Mouse (Mus musculus) ES-Bruce4 (cell line): ENCODE data around the gene Dnajb4. TPM values are rescaled to one million over a fixed set of nuclear protein-coding genes. Genes with fewer than 3 reads are reported as not detected.
"Not testable (repeated sequence)": the region's sequence is repeated elsewhere in the genome, so short reads cannot be mapped to it uniquely, and the experiment has no call there.

ENCODE experiments used
- H3K27ac ChIP-seq: 2 replicates; pipeline ENCODE4 v1.5.1; 2012; ENCODE audit warnings: low read length, inconsistent platforms; ENCODE audit not compliant: insufficient read depth
- H3K27me3 ChIP-seq: 2 replicates; pipeline ENCODE4 v1.6.1; 2012; ENCODE audit warnings: mild to moderate bottlenecking, low read length, inconsistent platforms; ENCODE audit not compliant: control insufficient read depth, poor library complexity, insufficient read depth, severe bottlenecking
- H3K36me3 ChIP-seq: 2 replicates; pipeline ENCODE4 v1.6.1; 2012; ENCODE audit warnings: inconsistent platforms, mild to moderate bottlenecking, low read length, moderate library complexity; ENCODE audit not compliant: control insufficient read depth, poor library complexity, insufficient read depth, severe bottlenecking
- H3K4me1 ChIP-seq: one replicate; pipeline ENCODE4 v1.8.1; 2011; ENCODE audit warnings: low read length; ENCODE audit not compliant: control insufficient read depth, insufficient read depth
- H3K4me3 ChIP-seq: 2 replicates; pipeline ENCODE4 v1.5.1; 2011; ENCODE audit warnings: low read depth, mild to moderate bottlenecking, low read length
- H3K9ac ChIP-seq: 2 replicates; pipeline ENCODE4 v1.6.1; 2012; ENCODE audit warnings: low read depth, mild to moderate bottlenecking, inconsistent platforms; ENCODE audit not compliant: poor library complexity, severe bottlenecking
- H3K9me3 ChIP-seq: replicated peaks from 2 replicates; pipeline ENCODE4 v1.6.1; 2012; ENCODE audit warnings: mild to moderate bottlenecking, low read length, inconsistent platforms; ENCODE audit not compliant: control insufficient read depth, poor library complexity, insufficient read depth, severe bottlenecking
- CTCF ChIP-seq: IDR thresholded peaks from one replicate; pipeline ENCODE4 v1.8.1; 2011; ENCODE audit warnings: low read depth, low read length
- EP300 ChIP-seq: IDR thresholded peaks from 2 replicates; pipeline ENCODE4 v1.6.1; 2011; ENCODE audit warnings: low read depth, low read length; ENCODE audit not compliant: insufficient read depth
- POLR2A ChIP-seq: IDR thresholded peaks from one replicate; pipeline ENCODE4 v1.8.1; 2011; ENCODE audit warnings: low read length; ENCODE audit not compliant: insufficient read depth
- polyA plus RNA-seq: library from polyadenylated mRNA; stranded (reverse); fragments of >200 nt; gene quantifications from 2 replicates; pipeline ENCODE4 v1.2.4, GENCODE M21; 2011; ENCODE audit warnings: low read depth; ENCODE audit not compliant: missing spikeins, insufficient read depth, insufficient read length

Dnajb4 gene
- polyA plus RNA-seq, 1 experiment, result 27.0 TPM

DNA sequence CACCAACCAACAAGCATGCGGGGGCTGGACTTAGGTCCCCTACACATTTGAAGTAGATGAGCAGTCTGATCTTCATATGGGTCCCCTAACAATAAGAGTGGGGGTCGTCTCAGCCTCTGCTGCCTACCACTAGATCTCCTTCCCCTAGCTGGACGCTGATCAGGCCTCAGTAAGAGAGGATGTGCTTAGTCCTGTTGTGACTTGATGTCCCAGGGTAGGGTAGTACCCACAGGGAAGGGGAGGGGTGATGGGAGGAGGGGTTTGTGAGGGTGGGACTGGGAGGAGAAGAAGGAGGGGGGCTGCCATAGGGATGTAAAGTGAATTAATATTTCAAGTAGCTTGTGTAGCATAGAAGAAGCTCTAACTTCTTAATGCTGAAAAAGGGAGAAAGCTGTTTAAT is 11.0 kb downstream of the Dnajb4 start:
- Histone ChIP-seq H3K27ac (no peak overlapping the region), H3K27me3 (no peaks in the 10 kb centered on the region), H3K9ac (no peak overlapping the region), H3K4me3 (no peak overlapping the region), H3K9me3 (no peaks in the 10 kb centered on the region), H3K4me1 (no peaks in the 10 kb centered on the region), H3K36me3 (no peaks in the 10 kb centered on the region)
- TF ChIP-seq POLR2A (no peak), EP300 (no peak), CTCF (no peak)

GRCm38 (mm10) chr3:152197246-152197645 is 12.9 kb downstream of the Dnajb4 start:
- H3K36me3 ChIP-seq, H3K27me3 ChIP-seq, H3K9me3 ChIP-seq, H3K4me1 ChIP-seq, H3K4me3 ChIP-seq, H3K9ac ChIP-seq, H3K27ac ChIP-seq: not testable (repeated sequence)

GRCm38 (mm10) chr3:152193635-152194097 is 16.4 kb downstream of the Dnajb4 start:
- H3K9ac ChIP-seq, result peak overlapping the region; percentile 52; the same call in 1 of the 2 replicates
- H3K4me1 ChIP-seq, result no peaks in the 10 kb centered on the region
- H3K4me3 ChIP-seq, result no peak overlapping the region
- H3K9me3 ChIP-seq, result no peaks in the 10 kb centered on the region
- TF ChIP-seq EP300, result no peak
- TF ChIP-seq CTCF, result no peak
- TF ChIP-seq POLR2A, result no peak
- H3K27me3 ChIP-seq, result no peaks in the 10 kb centered on the region; the same call in 1 of the 2 replicates
- no peaks in the 10 kb centered on the region for H3K36me3 ChIP-seq
- no peak overlapping the region for H3K27ac ChIP-seq

GRCm38 (mm10) chr3:152193177-152193576 is 16.9 kb downstream of the Dnajb4 start:
- Histone ChIP-seq H3K4me1 (no peaks in the 10 kb centered on the region), H3K9ac (peak overlapping the region; percentile 52; the same call in 1 of the 2 replicates), H3K4me3 (no peak overlapping the region), H3K27me3 (no peaks in the 10 kb centered on the region; the same call in 1 of the 2 replicates), H3K9me3 (no peaks in the 10 kb centered on the region), H3K27ac (no peak overlapping the region), H3K36me3 (no peaks in the 10 kb centered on the region)
- no peak for TF ChIP-seq EP300
- TF ChIP-seq CTCF, result no peak
- TF ChIP-seq POLR2A, result no peak

DNA sequence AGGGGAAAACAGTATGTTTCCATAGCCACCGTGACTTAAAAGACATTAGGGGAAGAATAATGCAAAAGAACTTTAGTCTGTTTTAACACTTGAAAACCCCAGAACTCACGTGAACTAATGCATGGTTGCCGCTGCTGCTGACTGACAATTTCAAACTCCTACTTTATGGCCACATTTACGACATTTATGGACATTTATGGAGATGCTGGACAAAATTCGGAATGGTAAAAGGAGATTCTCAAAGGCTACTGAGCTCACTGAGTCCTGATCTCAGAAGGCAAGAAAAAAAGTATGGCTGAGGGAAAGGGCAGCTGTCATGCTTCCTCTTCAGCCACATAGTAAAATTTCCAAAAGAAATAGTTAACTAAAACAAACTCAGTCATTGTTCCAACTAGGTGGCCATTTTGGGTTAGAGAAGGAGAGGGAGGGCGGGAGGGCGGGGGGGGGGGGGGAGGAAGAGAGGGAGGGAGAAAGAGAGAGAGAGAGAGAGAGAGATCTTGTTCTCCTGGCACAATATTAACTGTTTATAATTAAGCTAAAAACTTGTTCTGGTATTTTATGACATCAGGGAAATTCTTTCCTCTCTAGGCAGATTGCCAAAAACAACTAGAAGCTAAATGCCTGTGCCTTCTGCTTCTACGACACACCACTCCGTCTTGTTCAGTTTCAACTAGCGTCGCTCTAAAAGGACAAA is 17.7 kb downstream of the Dnajb4 start:
- Histone ChIP-seq H3K27ac (no peak overlapping the region), H3K9me3 (no peaks in the 10 kb centered on the region), H3K4me3 (no peak overlapping the region), H3K27me3 (no peaks in the 10 kb centered on the region; the same call in 1 of the 2 replicates), H3K36me3 (no peaks in the 10 kb centered on the region), H3K4me1 (no peaks in the 10 kb centered on the region), H3K9ac (no peak overlapping the region)
- TF ChIP-seq POLR2A (no peak), CTCF (no peak), EP300 (no peak)

GRCm38 (mm10) chr3:152191791-152192237 is 18.3 kb downstream of the Dnajb4 start:
- Histone ChIP-seq H3K36me3 (no peaks in the 10 kb centered on the region), H3K27me3 (no peaks in the 10 kb centered on the region; the same call in 1 of the 2 replicates), H3K27ac (no peak overlapping the region), H3K9me3 (no peaks in the 10 kb centered on the region), H3K4me3 (no peak overlapping the region), H3K9ac (no peak overlapping the region), H3K4me1 (no peaks in the 10 kb centered on the region)
- TF ChIP-seq CTCF (no peak), EP300 (no peak), POLR2A (no peak)
